Mouse (Mus musculus): Measurements from ENCODE around the gene Aaas. TPM values are rescaled to one million over a fixed set of nuclear protein-coding genes. Genes with fewer than 3 reads are reported as not detected.

Aaas gene
- 10 to 100 TPM; 19.6 to 23.1 TPM for total RNA-seq (2021)

DNA sequence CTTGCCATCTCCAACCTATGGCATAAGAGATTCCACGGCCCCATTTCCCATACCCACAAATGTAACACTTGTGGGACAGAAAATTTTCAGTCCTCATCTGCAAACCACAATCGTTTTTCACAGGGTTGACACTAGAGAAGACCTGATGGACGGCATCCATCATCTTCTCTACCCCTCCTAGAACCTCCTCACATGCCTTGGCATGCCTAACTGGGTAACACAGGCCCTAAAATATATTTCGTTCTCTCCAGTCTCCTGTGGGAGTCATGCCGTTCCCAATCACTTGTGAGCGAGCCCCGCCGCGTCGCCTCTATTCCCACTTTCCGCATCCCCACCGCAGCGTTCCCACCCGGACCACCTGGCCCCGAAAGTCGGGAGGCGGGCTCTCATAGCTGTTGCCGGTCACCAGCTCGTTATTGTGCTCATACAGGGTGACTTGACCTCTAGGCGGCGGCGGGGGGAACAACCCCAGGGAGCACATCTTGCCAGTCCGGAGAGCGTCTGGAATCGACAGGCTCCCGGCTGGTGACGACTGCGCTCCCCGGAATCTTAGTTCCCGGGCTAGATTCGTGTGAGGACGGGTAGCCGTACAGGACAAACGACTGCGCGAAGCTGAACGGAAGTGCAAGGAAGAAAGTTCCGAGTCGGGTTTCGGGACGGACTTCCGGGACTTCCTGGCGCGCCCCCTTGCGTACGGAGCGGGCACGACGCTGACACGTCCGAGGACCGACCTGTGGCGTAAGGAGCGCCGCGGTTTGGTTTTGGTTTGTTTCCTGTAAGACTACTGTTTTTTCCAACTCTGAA lies at the start of gene Aaas:
Aaas (minus strand) TSS at position 634 of the 804 bp plus-strand sequence.
- peak; percentile 89 to 96 for DNase-seq (ENCODE audit: extremely low spot score in 1 of 2, low spot score in 1 of 2)

DNA sequence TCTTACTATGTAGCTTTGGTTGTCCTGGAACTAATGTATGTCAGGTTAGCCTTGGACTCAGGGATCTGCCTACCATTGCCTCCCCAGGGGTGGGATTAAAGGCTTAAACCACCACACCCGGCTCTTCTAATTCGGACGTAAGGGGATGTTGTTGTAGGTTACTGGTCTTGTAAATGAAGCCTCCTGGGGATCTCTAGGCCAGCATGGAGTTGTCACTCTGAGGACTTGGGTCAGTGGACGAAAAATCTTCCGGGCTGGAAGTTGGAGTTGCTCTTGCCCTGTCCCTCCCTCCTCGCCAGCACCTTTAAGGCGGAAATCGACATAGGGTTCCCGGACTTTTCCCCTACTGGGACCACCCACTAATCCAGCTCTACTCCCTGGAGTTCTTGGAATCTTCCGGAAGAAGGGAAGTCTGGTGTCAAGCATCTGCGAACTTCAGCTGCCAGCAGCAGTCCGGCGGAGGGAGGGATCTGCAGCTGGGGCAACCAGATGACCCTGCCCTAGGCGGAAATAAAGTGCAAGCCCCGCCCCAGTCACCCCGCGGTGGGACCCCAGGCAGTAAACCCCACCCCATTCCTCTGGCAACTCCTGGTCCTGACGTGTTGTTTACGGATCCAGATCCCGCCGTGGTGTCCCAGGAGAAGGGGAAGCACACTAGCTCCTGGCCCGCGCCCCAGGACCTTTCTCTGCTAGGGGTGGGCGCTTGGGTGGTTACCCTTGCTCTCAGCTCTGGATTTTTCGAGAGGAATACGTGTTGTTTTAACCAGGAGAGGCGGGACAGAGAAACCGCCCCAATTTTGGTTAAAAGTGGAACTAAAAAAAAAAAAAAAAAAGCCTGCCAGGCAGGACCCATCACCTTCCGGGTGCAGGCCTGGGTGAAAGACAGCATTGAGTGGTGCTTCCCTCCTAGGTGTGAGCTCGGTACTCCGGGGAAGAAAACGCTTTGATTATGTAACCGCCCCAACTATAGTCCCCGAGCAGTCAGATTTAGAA lies 49.0 kb upstream of the Aaas start:
- DNase-seq (ENCODE audit: extremely low spot score in 1 of 2, low spot score in 1 of 2), result peak in 1 of 2 experiments; percentile 53

DNA sequence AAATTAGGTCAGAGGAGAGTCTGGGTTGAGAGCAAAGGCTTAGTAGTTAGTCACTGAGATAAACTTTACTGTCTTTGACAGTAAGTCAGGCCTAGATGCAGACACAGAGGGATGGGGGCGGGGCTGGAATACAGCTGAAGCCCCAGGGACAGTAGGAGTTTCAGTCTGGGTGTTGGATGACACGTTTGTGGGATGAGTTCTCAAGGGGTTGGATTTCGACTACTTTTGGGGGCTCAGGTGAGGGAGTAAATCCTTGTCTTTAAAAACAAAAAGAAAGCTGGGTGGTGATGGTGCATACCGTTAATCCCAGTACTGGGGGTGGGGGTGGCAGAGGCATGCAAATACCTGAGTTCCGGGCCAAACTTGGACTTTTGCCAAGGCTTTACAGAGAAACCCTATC lies 48.1 kb upstream of the Aaas start:
- DNase-seq (ENCODE audit: extremely low spot score in 1 of 2, low spot score in 1 of 2), result no peak

DNA sequence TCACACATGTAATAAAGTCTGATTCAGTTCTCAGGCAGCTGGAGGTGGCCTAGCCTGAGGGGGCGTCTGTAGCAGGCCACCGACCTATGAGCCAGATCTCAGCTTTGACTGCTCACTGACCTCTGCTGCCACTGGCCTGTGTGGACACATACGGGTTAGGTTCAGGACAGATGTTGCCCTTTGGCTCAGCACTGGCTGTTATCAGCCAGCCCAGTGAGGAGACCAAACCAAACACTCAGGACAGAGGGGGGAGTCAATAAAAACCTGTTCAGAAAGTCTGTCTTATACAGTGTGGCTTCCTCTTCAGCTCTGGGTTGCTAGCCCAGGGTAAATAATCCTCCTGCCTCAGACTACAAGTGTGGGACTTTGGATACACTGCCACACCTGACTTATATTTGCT lies 44.5 kb upstream of the Aaas start:
- DNase-seq (ENCODE audit: extremely low spot score in 1 of 2, low spot score in 1 of 2), result no peak

DNA sequence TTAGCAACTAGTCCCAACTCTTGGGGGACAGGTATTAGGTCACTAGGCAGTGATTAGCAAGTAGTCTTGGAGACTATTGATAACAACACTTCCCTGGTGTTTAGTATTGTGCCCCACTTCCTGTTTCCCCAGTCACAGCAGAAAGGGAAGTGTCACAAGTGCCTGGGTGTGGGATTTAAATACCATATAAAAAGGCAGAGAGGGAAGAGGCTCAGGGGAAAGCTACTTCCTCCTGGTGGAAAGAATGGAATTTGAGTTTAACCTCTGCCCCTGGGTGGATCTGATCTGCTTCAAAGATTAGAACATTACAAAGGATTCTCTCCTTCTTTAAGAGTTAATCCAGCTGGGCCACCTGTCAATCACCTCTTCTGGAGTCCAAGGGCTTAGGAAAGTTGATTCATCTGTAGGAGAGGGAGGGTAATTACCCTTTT lies 43.0 kb upstream of the Aaas start:
- no peak for DNase-seq (ENCODE audit: extremely low spot score in 1 of 2, low spot score in 1 of 2)

DNA sequence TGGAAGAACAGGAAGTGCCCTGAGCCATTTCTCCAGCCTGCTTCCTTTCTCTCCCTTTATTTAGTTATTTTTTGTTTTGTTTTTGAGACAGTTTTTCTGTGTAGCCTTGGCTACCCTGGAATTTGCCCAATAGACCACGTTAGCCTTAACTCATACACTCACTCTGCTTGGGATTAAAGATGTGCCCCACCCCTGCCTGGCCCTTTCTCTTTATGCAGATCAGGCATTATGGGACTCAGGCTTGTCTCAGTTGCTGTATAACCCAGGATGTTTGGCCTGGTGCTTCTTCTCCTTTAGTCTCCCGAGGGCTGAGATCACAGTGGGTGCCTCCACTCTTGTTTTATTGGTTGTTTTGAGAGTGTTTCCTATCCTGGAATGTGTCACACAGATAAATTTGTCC lies 41.9 kb upstream of the Aaas start:
- DNase-seq (ENCODE audit: extremely low spot score in 1 of 2, low spot score in 1 of 2), result no peak

DNA sequence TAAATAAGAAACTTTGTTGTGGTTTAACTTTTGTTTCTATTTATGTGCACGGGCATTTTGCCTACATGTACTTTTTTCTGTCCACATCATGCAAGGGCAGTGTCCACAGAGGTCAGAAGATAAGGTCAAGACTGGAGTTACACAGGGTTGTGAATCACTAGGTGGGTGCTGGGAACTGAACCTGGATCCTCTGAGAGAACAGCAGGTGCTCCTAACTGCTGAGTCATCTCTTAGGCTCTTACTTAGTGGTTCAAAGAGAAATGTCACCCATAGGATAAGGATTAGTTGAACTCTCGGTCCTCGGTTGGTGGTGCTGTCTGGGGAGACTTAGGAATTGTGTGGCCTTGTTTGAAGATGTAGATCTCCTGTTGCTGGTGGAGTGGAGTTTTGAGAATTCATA lies 38.4 kb upstream of the Aaas start:
- DNase-seq (ENCODE audit: extremely low spot score in 1 of 2, low spot score in 1 of 2), result no peak

DNA sequence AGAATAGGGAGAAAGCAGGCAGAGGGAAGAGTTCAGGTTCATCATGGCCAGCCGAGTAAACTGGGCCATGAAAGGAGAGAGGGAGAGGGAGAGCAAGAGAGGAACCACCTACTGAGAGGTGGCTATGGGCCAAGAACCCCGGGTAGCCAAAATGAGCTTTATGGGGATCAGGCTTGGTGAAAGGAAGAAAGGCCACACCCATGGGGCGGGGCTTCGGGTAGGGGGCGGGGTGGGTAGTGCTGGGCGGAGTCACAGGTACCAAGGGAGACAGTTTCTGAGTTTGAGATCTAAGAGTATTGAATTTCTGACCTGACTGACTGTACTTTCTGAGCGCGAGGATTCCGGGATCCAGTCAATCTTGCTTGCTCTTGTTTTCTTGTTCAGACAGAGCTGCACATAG lies 36.1 kb upstream of the Aaas start:
- DNase-seq (ENCODE audit: extremely low spot score in 1 of 2, low spot score in 1 of 2), result no peak

DNA sequence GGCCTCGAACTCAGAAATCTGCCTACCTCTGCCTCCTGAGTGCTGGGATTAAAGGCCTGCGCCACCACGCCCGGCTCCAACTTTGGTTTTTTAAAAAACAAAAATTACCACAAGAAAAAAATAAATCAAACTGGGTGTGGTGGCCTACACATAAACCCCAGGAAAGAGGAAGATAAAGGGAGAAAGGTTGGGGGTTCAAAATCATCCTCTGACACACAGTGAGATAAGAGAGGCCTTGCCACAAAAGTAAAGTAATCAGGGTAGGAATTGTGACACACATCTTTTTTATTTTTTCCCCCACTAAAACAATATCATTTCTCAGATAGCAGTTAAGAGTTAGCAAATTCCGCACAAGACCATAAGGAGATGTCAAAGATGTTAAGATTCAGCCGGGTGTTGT lies 33.1 kb upstream of the Aaas start:
- DNase-seq (ENCODE audit: extremely low spot score in 1 of 2, low spot score in 1 of 2), result no peak

DNA sequence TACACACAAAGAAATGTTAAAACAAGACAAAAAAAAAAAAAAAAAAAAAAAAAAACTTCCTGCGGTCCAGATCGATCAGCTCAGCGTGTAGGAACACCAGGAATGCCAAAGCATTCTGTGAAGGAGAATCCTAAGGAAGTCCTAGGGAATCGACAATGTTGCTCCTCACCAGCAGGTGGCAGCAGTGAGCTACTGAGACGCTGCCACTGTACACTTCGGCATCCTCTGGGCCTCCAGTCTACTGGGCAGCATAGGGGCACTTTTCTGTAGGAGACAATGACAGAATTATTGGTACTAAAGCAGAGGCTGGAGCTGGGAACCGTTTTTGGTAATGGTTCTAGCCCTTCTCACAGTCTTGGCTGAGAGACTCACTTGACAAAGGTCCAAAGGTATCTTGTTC lies 31.0 kb upstream of the Aaas start:
- DNase-seq (ENCODE audit: extremely low spot score in 1 of 2, low spot score in 1 of 2), result peak; percentile 63 to 91

DNA sequence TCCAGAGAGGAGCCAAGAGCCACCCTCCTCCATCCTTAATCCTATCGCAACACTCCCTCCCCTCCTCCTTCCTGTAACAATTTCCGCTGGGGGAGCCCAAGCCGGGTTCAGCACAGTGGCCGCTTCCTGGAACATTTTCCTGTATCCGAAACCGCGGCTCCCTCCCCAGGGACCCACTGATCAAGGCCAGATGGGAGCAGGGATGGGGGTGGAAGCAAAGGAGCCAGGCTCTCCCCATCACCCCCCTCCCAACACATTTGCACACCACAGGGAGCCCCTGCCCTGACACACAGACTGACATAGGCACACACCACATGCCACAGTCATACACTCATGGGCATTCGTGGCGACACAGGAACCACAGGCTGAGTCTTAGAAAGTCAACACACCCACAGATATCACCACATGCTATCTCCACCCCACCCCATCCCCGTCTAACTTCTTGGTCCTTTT lies 27.3 kb upstream of the Aaas start:
- no peak for DNase-seq (ENCODE audit: extremely low spot score in 1 of 2, low spot score in 1 of 2)

DNA sequence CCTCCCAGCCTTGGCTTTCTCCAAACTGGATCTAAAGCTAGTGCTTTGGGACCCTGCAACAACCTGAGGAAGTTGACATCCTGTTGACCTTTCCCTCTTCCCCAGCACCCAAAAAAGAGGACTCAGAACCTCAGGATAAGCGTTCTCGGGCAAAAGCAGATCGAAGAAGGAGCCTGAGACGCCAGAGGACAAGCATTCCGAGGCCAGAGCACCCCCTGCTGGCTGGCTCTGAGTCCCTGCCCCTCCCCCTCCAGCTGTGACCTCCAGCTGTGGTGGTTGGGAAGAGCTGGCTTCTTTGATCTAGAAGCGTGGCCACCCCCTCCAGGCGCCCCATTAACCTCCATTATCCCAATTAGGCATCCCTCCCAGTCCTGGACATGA lies 26.6 kb upstream of the Aaas start:
- peak; percentile 62 to 73 for DNase-seq (ENCODE audit: extremely low spot score in 1 of 2, low spot score in 1 of 2)

DNA sequence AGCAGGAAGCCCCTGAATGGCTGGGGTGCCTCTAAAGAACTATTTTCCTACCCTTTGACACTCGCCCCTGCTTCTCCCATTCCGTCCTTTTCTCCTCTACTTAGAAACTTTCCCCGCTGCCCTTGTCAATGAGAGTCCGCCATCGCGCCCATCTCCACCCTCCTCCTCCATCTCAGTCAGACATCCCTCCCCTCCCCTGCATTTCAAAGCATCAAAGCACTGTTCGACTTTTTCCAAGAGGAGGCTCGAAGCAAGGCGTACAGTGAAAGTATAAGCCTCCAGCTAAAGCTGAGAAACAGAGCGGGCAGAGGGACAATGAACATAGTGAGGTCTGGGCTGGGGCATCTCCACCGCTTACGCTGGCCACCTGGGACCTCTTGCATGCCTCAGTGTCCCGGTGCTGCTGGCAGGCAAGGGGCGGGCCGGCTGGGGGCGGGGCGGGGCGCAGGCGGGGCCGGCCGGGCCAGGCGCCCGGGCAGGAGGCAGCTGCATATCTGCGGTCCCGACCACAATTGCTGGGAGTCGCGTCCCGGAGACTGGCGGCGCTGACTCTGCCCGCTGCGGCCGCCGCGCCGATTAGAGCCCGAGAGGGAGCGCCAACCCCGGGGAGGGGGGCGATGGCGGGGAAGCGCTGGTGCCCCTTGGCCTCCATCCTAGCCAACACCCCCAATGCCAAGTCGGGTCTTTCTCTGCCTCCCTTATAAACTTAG lies 26.0 kb upstream of the Aaas start:
- DNase-seq (ENCODE audit: extremely low spot score in 1 of 2, low spot score in 1 of 2), result peak in 1 of 2 experiments; percentile 27

DNA sequence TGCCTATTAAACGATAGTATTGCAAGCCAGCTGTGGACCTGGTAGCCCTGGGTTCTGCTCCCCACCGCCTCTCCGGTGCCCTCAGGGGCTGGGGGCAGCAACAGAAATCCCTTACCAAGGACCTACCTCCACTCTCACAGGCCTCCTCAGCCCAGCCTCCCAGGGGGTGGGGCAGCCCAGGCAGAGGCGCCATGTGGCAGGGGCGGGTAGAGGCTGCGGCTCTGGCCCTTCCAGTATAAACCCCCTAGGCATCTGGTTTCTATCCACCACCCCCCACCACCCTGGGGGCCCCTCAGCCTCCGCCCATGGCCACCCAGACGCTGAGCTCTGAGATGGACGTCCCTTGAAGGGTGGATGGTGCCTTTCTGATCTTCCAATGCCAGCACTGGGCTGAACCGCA lies 20.2 kb upstream of the Aaas start:
- no peak for DNase-seq (ENCODE audit: extremely low spot score in 1 of 2, low spot score in 1 of 2)

DNA sequence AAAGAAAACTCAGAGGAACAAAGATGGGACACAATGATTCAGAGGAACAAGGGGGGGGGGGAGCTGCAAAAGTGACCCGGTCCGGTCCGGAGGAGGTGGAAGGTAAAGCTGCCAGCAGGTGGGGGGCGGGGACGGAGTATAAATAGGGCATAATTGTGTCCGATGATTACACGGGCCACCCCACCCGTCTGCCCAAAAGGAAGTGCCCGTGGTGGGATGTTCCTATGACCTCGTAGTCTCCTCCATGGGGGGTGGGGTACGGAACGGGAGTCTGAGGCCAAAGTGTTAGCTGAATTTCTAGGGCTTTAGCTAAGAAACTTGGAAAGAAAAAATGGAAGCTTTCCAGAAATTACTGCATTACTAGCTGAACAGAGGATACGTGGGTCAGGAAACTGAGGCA lies 19.4 kb upstream of the Aaas start:
- no peak for DNase-seq (ENCODE audit: extremely low spot score in 1 of 2, low spot score in 1 of 2)

DNA sequence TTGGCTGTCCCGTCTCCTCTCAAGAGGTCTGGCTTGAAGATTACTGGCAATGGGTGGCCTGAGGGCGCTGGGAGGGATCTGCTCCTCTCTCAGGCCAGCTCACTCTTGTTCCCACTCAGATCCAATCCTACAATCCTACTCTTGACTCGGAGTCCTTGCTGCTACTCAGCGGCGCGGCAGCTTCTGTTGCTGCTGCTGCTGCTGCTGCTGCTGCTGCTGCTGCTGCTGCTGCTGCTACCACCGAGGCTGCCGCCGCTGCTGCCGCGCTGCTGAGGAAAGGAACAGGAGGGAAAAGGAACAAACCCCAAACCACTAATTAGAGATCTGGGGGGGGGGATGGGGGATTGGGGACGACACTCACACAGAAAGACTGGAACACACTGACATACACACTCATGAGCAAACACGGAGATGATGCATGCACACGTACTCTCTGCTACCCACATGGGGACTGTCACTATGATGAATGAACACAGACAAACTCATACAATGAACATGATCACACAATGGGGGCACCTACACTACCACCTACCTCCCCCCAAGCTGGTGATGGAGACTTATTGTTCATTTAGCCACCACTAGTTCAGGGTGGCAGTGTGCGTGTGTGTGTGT lies 16.3 kb upstream of the Aaas start, which contains the start of gene Sp7:
Sp7 (minus strand) TSS at position 450 of the 612 bp plus-strand sequence.
- no peak for DNase-seq (ENCODE audit: extremely low spot score in 1 of 2, low spot score in 1 of 2)

DNA sequence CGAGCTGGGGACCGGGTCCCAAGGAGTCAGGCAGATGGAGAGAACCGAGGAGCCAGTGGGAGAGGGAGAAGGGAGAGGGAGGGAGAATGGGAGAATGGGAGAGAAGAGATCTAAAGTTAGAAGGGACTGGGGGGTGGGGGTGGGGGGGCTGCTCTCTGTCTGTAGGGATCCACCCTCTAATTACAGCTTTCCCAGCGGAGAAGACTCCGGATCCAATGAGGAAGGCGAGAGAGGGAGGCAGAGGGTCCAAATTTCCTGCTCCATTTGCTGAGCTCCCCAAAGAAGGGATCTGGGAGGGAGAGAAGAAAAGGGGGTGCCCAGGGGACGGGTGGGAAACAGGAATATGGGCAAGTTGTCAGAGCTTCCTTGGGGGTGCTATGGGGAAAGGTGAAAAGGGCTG lies 15.7 kb upstream of the Aaas start:
- no peak for DNase-seq (ENCODE audit: extremely low spot score in 1 of 2, low spot score in 1 of 2)

DNA sequence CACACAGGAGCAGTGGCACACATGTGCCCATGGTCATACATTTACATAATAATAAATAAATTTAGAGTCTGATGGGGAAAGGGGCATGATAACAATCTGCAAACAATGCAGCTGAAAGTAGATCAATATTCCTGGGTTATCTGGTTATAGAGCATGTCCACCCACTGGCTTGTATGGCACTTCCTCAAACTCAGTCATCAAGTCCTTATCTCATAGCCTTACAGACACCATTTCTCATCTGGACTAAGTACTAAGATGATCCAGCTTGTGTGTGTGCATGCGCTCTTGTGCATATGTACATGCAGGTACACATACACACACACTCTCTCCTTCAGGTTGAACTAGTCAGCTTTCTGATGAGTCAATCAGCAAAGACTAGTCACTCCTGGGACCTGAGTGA lies 14.1 kb upstream of the Aaas start:
- DNase-seq (ENCODE audit: extremely low spot score in 1 of 2, low spot score in 1 of 2), result no peak

DNA sequence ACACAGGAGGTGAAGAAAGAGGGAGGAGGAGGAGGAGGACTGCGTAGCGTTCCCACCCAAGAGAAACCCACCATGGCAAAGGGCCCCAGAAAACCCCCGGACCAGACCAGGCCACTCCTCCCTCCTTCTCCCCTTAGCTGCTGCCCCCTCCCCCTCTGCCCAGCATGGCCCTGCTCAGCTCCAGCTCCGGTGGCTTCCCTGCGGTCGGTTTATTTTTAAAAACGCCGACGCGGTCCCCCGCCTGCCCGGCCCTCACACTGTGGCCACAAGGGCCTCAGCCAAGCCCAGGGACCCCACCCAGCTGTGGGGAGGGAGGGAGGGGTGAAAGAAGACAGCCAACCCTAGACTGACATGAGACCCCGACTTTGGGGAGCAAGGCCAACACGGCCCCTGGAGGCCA lies 12.1 kb upstream of the Aaas start:
- DNase-seq (ENCODE audit: extremely low spot score in 1 of 2, low spot score in 1 of 2), result no peak

DNA sequence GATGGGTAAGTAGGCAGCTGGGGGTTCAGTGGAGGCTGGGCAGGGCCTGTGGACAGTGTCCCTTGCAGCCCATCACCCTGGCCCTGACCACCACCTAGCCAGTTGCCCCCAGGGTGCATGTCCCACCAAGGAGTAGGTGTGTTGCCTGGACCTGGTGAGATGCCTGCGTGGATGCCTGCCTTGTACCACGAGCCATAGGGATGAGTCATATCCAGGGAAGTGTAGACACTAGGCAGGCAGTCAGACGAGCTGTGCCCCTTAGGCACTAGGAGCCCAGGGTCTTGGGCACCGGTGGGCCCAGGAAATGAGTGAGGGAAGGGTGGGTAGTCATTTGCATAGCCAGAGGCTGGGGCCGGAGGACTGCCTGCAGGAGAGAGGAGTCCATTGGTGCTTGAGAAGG lies 8.3 kb upstream of the Aaas start:
- DNase-seq (ENCODE audit: extremely low spot score in 1 of 2, low spot score in 1 of 2), result no peak

Data from layer of hippocampus, postnatal 25 days (tissue).